Mouse (Mus musculus) thymus, adult 2 months (tissue): ENCODE data around the gene Eya4.

Experiments used
- CTCF ChIP-seq: fragments of 200-500 bp; IDR thresholded peaks from 2 replicates; pipeline ENCODE4 v1.5.1; 2012; ENCODE audit warnings: mild to moderate bottlenecking, control low read depth, low read length, moderate library complexity, borderline replicate concordance; ENCODE audit not compliant: control insufficient read depth, poor library complexity, insufficient read depth; ENCODE audit errors: extremely low read depth
- POLR2A ChIP-seq: fragments of 200-500 bp; IDR thresholded peaks from 2 replicates; pipeline ENCODE4 v1.6.1; 2012; ENCODE audit warnings: mild to moderate bottlenecking, low read length, control low read depth, moderate library complexity; ENCODE audit not compliant: control insufficient read depth, poor library complexity, insufficient read depth; ENCODE audit errors: extremely low read depth

GRCm38 (mm10) chr10:23062719-23063118, 287.9 kb downstream of the Eya4 start:
- TF ChIP-seq CTCF (no peak), POLR2A (no peak)
